In genomic region chr16:30614705-30615317, GRCm38 (mm10) we compare ENCODE assay signal across 18 mouse cellular contexts. TPM values are rescaled to one million over a fixed set of nuclear protein-coding genes. Genes with fewer than 3 reads are reported as not detected.
DNase-seq lines count a peak whose midpoint lies in the region; ATAC-seq lines count a peak whose summit lies in the region.
"Had no signal": no experiment of that assay in that cellular context is flagged by ENCODE, and none has a peak within 500 bp of the region (broad histone marks: within the 10 kb centered on the region; RNA-seq: fewer than 3 reads in every experiment).

No protein-coding gene starts in this region.

- no peak overlapping the region for H3K27ac ChIP-seq in midbrain, embryonic 13.5 days
- no peak overlapping the region for H3K27ac ChIP-seq in midbrain, embryonic 14.5 days (replicated peaks; ENCODE audit: low read depth, low read length)
- peak overlapping the region; percentile 24; the same call in 1 of the 2 replicates for H3K27ac ChIP-seq in embryonic facial prominence, embryonic 10.5 days (replicated peaks)
- no peak overlapping the region for H3K27ac ChIP-seq in forebrain, embryonic 16.5 days (ENCODE audit: low read length)
- H3K27ac ChIP-seq: limb, embryonic 15.5 days; liver, embryonic 15.5 days; macrophage; midbrain, embryonic 15.5 days had no signal

- peak; percentile 63 for ATAC-seq in midbrain, embryonic 13.5 days
- ATAC-seq in midbrain, embryonic 14.5 days (ENCODE audit: low FRiP score, low TSS enrichment): no peak
- peak; percentile 50; the same call in 1 of the 2 replicates for ATAC-seq in forebrain, embryonic 16.5 days
- ATAC-seq: midbrain, embryonic 15.5 days; Patski had no signal

- no peaks in the 10 kb centered on the region for H3K36me3 ChIP-seq in midbrain, embryonic 13.5 days
- no peaks in the 10 kb centered on the region for H3K36me3 ChIP-seq in midbrain, embryonic 14.5 days (ENCODE audit: control insufficient read depth, insufficient read depth, low read length)
- H3K36me3 ChIP-seq in embryonic facial prominence, embryonic 10.5 days (replicated peaks): no peaks in the 10 kb centered on the region
- H3K36me3 ChIP-seq in forebrain, embryonic 16.5 days (ENCODE audit: control insufficient read depth, insufficient read depth): no peaks in the 10 kb centered on the region
- H3K36me3 ChIP-seq: limb, embryonic 15.5 days; liver, embryonic 15.5 days; midbrain, embryonic 15.5 days had no signal

- H3K4me2 ChIP-seq in midbrain, embryonic 13.5 days (replicated peaks): no peak overlapping the region
- H3K4me2 ChIP-seq in midbrain, embryonic 14.5 days (ENCODE audit: low read length): no peak overlapping the region
- no peak overlapping the region for H3K4me2 ChIP-seq in forebrain, embryonic 16.5 days (ENCODE audit: low read length)
- H3K4me2 ChIP-seq: limb, embryonic 15.5 days; liver, embryonic 15.5 days; midbrain, embryonic 15.5 days had no signal

- no peak overlapping the region for H3K9ac ChIP-seq in midbrain, embryonic 13.5 days (replicated peaks)
- H3K9ac ChIP-seq in midbrain, embryonic 14.5 days (replicated peaks; ENCODE audit: low read length): no peak overlapping the region
- no peak overlapping the region for H3K9ac ChIP-seq in forebrain, embryonic 16.5 days (replicated peaks; ENCODE audit: low read depth, low read length)
- H3K9ac ChIP-seq: limb, embryonic 15.5 days; liver, embryonic 15.5 days; midbrain, embryonic 15.5 days had no signal

- H3K9me3 ChIP-seq in midbrain, embryonic 13.5 days: no peaks in the 10 kb centered on the region
- H3K9me3 ChIP-seq in midbrain, embryonic 14.5 days (ENCODE audit: control insufficient read depth, low read length): no peaks in the 10 kb centered on the region
- no peaks in the 10 kb centered on the region for H3K9me3 ChIP-seq in embryonic facial prominence, embryonic 10.5 days
- no peaks in the 10 kb centered on the region for H3K9me3 ChIP-seq in forebrain, embryonic 16.5 days (ENCODE audit: control insufficient read depth, low read length)
- H3K9me3 ChIP-seq: limb, embryonic 15.5 days; liver, embryonic 15.5 days; midbrain, embryonic 15.5 days had no signal

- peaks cover 15% of the 10 kb centered on the region for H3K4me1 ChIP-seq in midbrain, embryonic 13.5 days (replicated peaks)
- no peaks in the 10 kb centered on the region for H3K4me1 ChIP-seq in midbrain, embryonic 14.5 days (ENCODE audit: control insufficient read depth, insufficient read depth, low read length)
- H3K4me1 ChIP-seq in embryonic facial prominence, embryonic 10.5 days: peaks cover 15% of the 10 kb centered on the region
- 0 out of 2 replicates have a peak, but pooled peaks cover 2% of the 10 kb centered on the region for H3K4me1 ChIP-seq in forebrain, embryonic 16.5 days (replicated peaks; ENCODE audit: control insufficient read depth, insufficient read depth, low read length)
- H3K4me1 ChIP-seq: limb, embryonic 15.5 days; liver, embryonic 15.5 days; midbrain, embryonic 15.5 days had no signal

- H3K4me3 ChIP-seq in midbrain, embryonic 13.5 days (replicated peaks): no peak overlapping the region
- no peak overlapping the region for H3K4me3 ChIP-seq in midbrain, embryonic 14.5 days (replicated peaks; ENCODE audit: low read depth, low read length)
- H3K4me3 ChIP-seq in embryonic facial prominence, embryonic 10.5 days: no peak overlapping the region
- no peak overlapping the region for H3K4me3 ChIP-seq in forebrain, embryonic 16.5 days (replicated peaks; ENCODE audit: low read length)
- H3K4me3 ChIP-seq: limb, embryonic 15.5 days; liver, embryonic 15.5 days; midbrain, embryonic 15.5 days had no signal

- WGBS in midbrain, embryonic 13.5 days: 12% methylated on average over 6 of the region's 6 CpGs
- WGBS in midbrain, embryonic 14.5 days: 18% methylated on average over 6 of the region's 6 CpGs
- 23% methylated on average over 6 of the region's 6 CpGs for WGBS in embryonic facial prominence, embryonic 10.5 days
- 8% methylated on average over 6 of the region's 6 CpGs for WGBS in forebrain, embryonic 16.5 days

- DNase-seq in midbrain, embryonic 14.5 days: no peak
- no peak for DNase-seq in embryonic facial prominence, embryonic 10.5 days (ENCODE audit: low spot score)
- DNase-seq in cerebellum, postnatal 36 days: no peak
- DNase-seq in frontal cortex, postnatal 14 days (ENCODE audit: low spot score in 2 of 2): no peak
- no peak for DNase-seq in frontal cortex, postnatal 10 days (ENCODE audit: low spot score in 2 of 2)
- DNase-seq: cerebellum, adult 9-10 months; gastrocnemius, postnatal 10 days; heart, adult 18-20 months; heart, postnatal 36 days; kidney, adult 9 months; kidney, postnatal 25 days had no signal

- no peaks in the 10 kb centered on the region for H3K27me3 ChIP-seq in midbrain, embryonic 13.5 days
- no peaks in the 10 kb centered on the region for H3K27me3 ChIP-seq in midbrain, embryonic 14.5 days (ENCODE audit: control insufficient read depth, insufficient read depth, low read length)
- no peaks in the 10 kb centered on the region; the same call in 1 of the 2 replicates for H3K27me3 ChIP-seq in embryonic facial prominence, embryonic 10.5 days (replicated peaks; ENCODE audit: low read depth, poor library complexity, severe bottlenecking)
- no peaks in the 10 kb centered on the region for H3K27me3 ChIP-seq in forebrain, embryonic 16.5 days (replicated peaks; ENCODE audit: control insufficient read depth, insufficient read depth, low read length)
- H3K27me3 ChIP-seq: limb, embryonic 15.5 days; liver, embryonic 15.5 days; midbrain, embryonic 15.5 days; Patski had no signal

RNA-seq across cellular contexts. Expression of gene Fam43a, which starts 15.3 kb away (rescaled TPM):
- 9.8 and 11.5 TPM in 2 replicates for polyA plus RNA-seq in midbrain, embryonic 13.5 days (2015; fragmentation: Nextera tagmentation; extraction: Ambion mirVana)
- polyA plus RNA-seq in midbrain, embryonic 14.5 days (2014; fragmentation: Nextera tagmentation; extraction: Ambion mirVana): 5.1 and 5.9 TPM in 2 replicates
- polyA plus RNA-seq in embryonic facial prominence, embryonic 10.5 days (2016; fragmentation: Nextera tagmentation; extraction: Ambion mirVana): 23.2 and 24.1 TPM in 2 replicates
- 11.3 and 12.4 TPM in 2 replicates for polyA plus RNA-seq in forebrain, embryonic 16.5 days (2015; fragmentation: Nextera tagmentation; extraction: Ambion mirVana)

RNA-seq across cellular contexts. Expression of gene Lsg1, which starts 27.4 kb away (rescaled TPM):
- 59.1 and 64.7 TPM in 2 replicates for polyA plus RNA-seq in midbrain, embryonic 13.5 days (2015; fragmentation: Nextera tagmentation; extraction: Ambion mirVana)
- 43.2 and 55.0 TPM in 2 replicates for polyA plus RNA-seq in midbrain, embryonic 14.5 days (2014; fragmentation: Nextera tagmentation; extraction: Ambion mirVana)
- polyA plus RNA-seq in embryonic facial prominence, embryonic 10.5 days (2016; fragmentation: Nextera tagmentation; extraction: Ambion mirVana): 87.1 and 95.3 TPM in 2 replicates
- polyA plus RNA-seq in forebrain, embryonic 16.5 days (2015; fragmentation: Nextera tagmentation; extraction: Ambion mirVana): 61.1 and 63.1 TPM in 2 replicates
